Mouse (Mus musculus) olfactory bulb, adult 2 months (tissue): ENCODE measurements around the gene Rab3ip.

Source experiments
- CTCF ChIP-seq: fragments of 200-500 bp; IDR thresholded peaks from 2 replicates; pipeline ENCODE4 v1.5.1; 2012; ENCODE audit warnings: low read depth, mild to moderate bottlenecking, low read length, moderate library complexity; ENCODE audit not compliant: insufficient read depth
- POLR2A ChIP-seq: fragments of 200-500 bp; IDR thresholded peaks from 2 replicates; pipeline ENCODE4 v1.6.1; 2012; ENCODE audit warnings: mild to moderate bottlenecking, low read depth, low read length, moderate library complexity; ENCODE audit not compliant: insufficient read depth

DNA sequence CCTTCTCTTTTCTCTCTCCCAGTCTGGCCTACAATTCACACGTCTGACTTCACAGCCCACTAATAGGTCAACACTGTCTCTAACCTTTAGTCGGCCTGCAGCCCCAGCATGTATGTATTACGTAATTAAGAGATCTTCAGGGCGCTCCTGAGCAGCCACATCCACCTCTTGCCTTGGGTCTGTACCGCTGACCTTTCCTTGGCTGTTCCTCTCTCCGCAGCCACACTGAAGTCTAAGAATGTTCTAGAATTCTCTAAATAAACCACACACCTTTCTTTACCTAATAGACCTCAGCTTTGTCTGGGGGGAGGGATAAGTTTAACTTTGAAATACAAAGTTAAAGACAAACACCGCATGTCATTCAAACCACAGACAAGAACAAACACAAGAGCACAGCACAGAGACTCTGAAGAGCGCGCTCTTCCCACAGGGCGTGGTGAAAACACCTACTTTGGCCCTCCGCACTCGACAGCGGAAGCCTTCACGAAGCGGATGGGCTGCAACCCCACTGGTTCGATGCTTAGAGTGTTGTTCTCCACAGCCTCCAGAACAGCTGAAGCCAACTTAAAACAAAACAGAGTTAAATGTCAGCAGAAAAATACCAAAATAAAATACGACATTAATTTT, 36.8 kb downstream of the Rab3ip start:
- TF ChIP-seq CTCF (no peak), POLR2A (no peak)
